ENCODE assay signal across 21 mouse cellular contexts in genomic region chr19:24703680-24704079, GRCm38 (mm10). TPM values are rescaled to one million over a fixed set of nuclear protein-coding genes. Genes with fewer than 3 reads are reported as not detected.
A peak's percentile ranks its signal among the peaks of the same experiment; 100 is the strongest.
DNase-seq lines count a peak whose midpoint lies in the region; ATAC-seq lines count a peak whose summit lies in the region.
"Had no signal": no experiment of that assay in that cellular context is flagged by ENCODE, and none has a peak within 500 bp of the region (broad histone marks: within the 10 kb centered on the region; RNA-seq: fewer than 3 reads in every experiment).

No protein-coding gene starts in this region.

- H3K27ac ChIP-seq in intestine, embryonic 14.5 days (ENCODE audit: low read depth) = peak overlapping the region; percentile 33; the same call in 1 of the 2 replicates
- no peak overlapping the region for H3K27ac ChIP-seq in intestine, embryonic 15.5 days
- H3K27ac ChIP-seq: embryonic facial prominence, embryonic 13.5 days; hindbrain, embryonic 10.5 days; limb, embryonic 15.5 days; neural tube, embryonic 13.5 days had no signal

- no peaks in the 10 kb centered on the region; the same call in 1 of the 2 replicates for H3K36me3 ChIP-seq in intestine, embryonic 14.5 days (ENCODE audit: control insufficient read depth, insufficient read depth, low read length)
- no peaks in the 10 kb centered on the region for H3K36me3 ChIP-seq in intestine, embryonic 15.5 days
- H3K36me3 ChIP-seq: embryonic facial prominence, embryonic 13.5 days; hindbrain, embryonic 10.5 days; limb, embryonic 15.5 days; neural tube, embryonic 13.5 days had no signal

- H3K4me1 ChIP-seq in intestine, embryonic 14.5 days (replicated peaks; ENCODE audit: control insufficient read depth, insufficient read depth, low read length) = peaks cover 21% of the 10 kb centered on the region
- 0 out of 2 replicates have a peak, but pooled peaks cover 4% of the 10 kb centered on the region for H3K4me1 ChIP-seq in intestine, embryonic 15.5 days (replicated peaks)
- H3K4me1 ChIP-seq: hindbrain, embryonic 10.5 days had no signal

- no peak overlapping the region for H3K4me2 ChIP-seq in intestine, embryonic 14.5 days (ENCODE audit: low read length)
- no peak overlapping the region for H3K4me2 ChIP-seq in intestine, embryonic 15.5 days (replicated peaks)
- H3K4me2 ChIP-seq: embryonic facial prominence, embryonic 13.5 days; limb, embryonic 15.5 days; midbrain, embryonic 11.5 days; neural tube, embryonic 13.5 days had no signal

- 43% methylated on average over 8 of the region's 8 CpGs for WGBS in intestine, embryonic 14.5 days
- WGBS in intestine, embryonic 15.5 days = 51% methylated on average over 8 of the region's 8 CpGs

- DNase-seq in intestine, embryonic 14.5 days (ENCODE audit: low spot score) = no peak
- peak; percentile 35 for DNase-seq in urinary bladder, postnatal 14 days (ENCODE audit: low spot score)
- DNase-seq in urinary bladder, postnatal 25 days (ENCODE audit: low spot score) = no peak
- peak; percentile 49 for DNase-seq in lung, postnatal 25 days (ENCODE audit: low spot score)
- no peak for DNase-seq in right cerebral cortex, postnatal 25 days
- DNase-seq in left cerebral cortex, postnatal 25 days (ENCODE audit: low spot score in 2 of 2) = no peak
- no peak for DNase-seq in right cerebral cortex, postnatal 36 days (ENCODE audit: low spot score in 2 of 2)
- DNase-seq: adrenal gland, postnatal 14 days; cerebellum, adult 9-10 months; forebrain, postnatal 0 days; gastrocnemius, postnatal 14 days; kidney, postnatal 25 days had no signal

- H3K9ac ChIP-seq in intestine, embryonic 14.5 days (ENCODE audit: low read length) = no peak overlapping the region
- no peak overlapping the region for H3K9ac ChIP-seq in intestine, embryonic 15.5 days
- H3K9ac ChIP-seq: embryonic facial prominence, embryonic 13.5 days; forebrain, postnatal 0 days; limb, embryonic 15.5 days; neural tube, embryonic 13.5 days had no signal

- no peaks in the 10 kb centered on the region for H3K27me3 ChIP-seq in intestine, embryonic 14.5 days (replicated peaks; ENCODE audit: control insufficient read depth, insufficient read depth, low read length)
- H3K27me3 ChIP-seq in intestine, embryonic 15.5 days (replicated peaks) = no peaks in the 10 kb centered on the region
- H3K27me3 ChIP-seq: Patski had no signal

- intact Hi-C loops in left cerebral cortex, postnatal 25 days (cut with DNase I) = loop anchor here (5.0 kb wide), 2 partner anchors 71 to 184 kb away; no protein-coding TSS in a partner anchor

- H3K4me3 ChIP-seq in intestine, embryonic 14.5 days (ENCODE audit: low read depth, low read length) = no peak overlapping the region
- H3K4me3 ChIP-seq in intestine, embryonic 15.5 days (replicated peaks) = no peak overlapping the region
- H3K4me3 ChIP-seq: embryonic facial prominence, embryonic 13.5 days; hindbrain, embryonic 10.5 days; limb, embryonic 15.5 days; neural tube, embryonic 13.5 days had no signal

- ATAC-seq in intestine, embryonic 14.5 days (replicated peaks; ENCODE audit: low FRiP score, low TSS enrichment, low read depth) = no peak
- no peak for ATAC-seq in intestine, embryonic 15.5 days
- ATAC-seq: activated CD4-positive, CD25-positive, alpha-beta regulatory T cell, adult 4 months; forebrain, postnatal 0 days; Patski had no signal

- no peaks in the 10 kb centered on the region for H3K9me3 ChIP-seq in intestine, embryonic 14.5 days (ENCODE audit: control insufficient read depth, low read length)
- no peaks in the 10 kb centered on the region for H3K9me3 ChIP-seq in intestine, embryonic 15.5 days
- H3K9me3 ChIP-seq: embryonic facial prominence, embryonic 13.5 days; hindbrain, embryonic 10.5 days; limb, embryonic 15.5 days; neural tube, embryonic 13.5 days had no signal

RNA-seq across cellular contexts. Expression of gene Tmem252, which starts 29.9 kb away (rescaled TPM):
- 8.7 and 8.9 TPM in 2 replicates for polyA plus RNA-seq in intestine, embryonic 14.5 days (2014; fragmentation: Nextera tagmentation; extraction: Ambion mirVana)
- polyA plus RNA-seq in intestine, embryonic 15.5 days (2015; fragmentation: Nextera tagmentation; extraction: Ambion mirVana) = 4.8 and 5.4 TPM in 2 replicates
- total RNA-seq in left cerebral cortex, postnatal 25 days (2021) = under 1 TPM; 0.30 to 0.43 TPM
- total RNA-seq: monocyte, adult 5-6 weeks had no signal
- polyA plus RNA-seq: activated CD4-positive, CD25-positive, alpha-beta regulatory T cell, adult 4 months had no signal

Comparison
In these comparisons a context has a peak if more than half of its experiments do, and no peak if none do; other contexts are left out.
1. DNase-seq: peak in urinary bladder, postnatal 14 days (single experiment) and lung, postnatal 25 days (single experiment); none in intestine, embryonic 14.5 days (single experiment), urinary bladder, postnatal 25 days (single experiment), right cerebral cortex, postnatal 25 days (single experiment), left cerebral cortex, postnatal 25 days (0 of 2) and right cerebral cortex, postnatal 36 days (0 of 2).